Mouse (Mus musculus) B cell, adult 2 months (primary cell): ENCODE measurements around the gene Fam214b.
A peak's percentile ranks its signal among the peaks of the same experiment; 100 is the strongest.

Source experiments
- DNase-seq, 2 experiments: peaks; one replicate each; pipeline ENCODE4 v3.0.0; 2022

Gene Fam214b

GRCm38 (mm10) chr4:43038567-43039495 lies 7.2 kb downstream of the Fam214b start:
- no peak for DNase-seq

- no peak for DNase-seq
These were observed 8.0 kb downstream of the Fam214b start for GRCm38 (mm10) chr4:43037860-43038566.

DNA sequence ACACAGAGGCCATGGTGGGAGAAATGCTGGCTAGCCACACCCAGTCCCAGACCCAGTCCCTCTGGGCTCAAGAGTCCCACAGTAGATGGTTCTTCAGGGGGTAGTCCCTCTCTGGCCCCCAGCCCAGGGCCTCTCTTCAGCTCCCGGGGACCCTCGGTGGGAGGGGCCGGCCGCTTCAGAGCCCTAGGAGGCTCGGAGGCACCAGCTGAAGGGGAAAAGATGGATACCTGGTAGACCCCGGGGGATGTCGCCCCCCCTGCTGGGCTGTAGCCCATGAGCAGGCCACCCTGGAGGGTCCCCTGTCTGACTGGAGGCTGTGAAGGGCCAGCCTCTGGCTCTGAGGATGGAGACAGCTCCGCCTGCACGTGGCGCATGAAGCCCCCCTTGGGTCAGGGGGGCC lies 9.7 kb downstream of the Fam214b start:
- no peak for DNase-seq

GRCm38 (mm10) chr4:43035851-43036250 lies 10.2 kb downstream of the Fam214b start:
- no peak for DNase-seq

- no peak for DNase-seq
These were observed 12.5 kb downstream of the Fam214b start for GRCm38 (mm10) chr4:43033481-43033880.

GRCm38 (mm10) chr4:43032501-43032900 lies 13.5 kb downstream of the Fam214b start:
- no peak for DNase-seq

DNA sequence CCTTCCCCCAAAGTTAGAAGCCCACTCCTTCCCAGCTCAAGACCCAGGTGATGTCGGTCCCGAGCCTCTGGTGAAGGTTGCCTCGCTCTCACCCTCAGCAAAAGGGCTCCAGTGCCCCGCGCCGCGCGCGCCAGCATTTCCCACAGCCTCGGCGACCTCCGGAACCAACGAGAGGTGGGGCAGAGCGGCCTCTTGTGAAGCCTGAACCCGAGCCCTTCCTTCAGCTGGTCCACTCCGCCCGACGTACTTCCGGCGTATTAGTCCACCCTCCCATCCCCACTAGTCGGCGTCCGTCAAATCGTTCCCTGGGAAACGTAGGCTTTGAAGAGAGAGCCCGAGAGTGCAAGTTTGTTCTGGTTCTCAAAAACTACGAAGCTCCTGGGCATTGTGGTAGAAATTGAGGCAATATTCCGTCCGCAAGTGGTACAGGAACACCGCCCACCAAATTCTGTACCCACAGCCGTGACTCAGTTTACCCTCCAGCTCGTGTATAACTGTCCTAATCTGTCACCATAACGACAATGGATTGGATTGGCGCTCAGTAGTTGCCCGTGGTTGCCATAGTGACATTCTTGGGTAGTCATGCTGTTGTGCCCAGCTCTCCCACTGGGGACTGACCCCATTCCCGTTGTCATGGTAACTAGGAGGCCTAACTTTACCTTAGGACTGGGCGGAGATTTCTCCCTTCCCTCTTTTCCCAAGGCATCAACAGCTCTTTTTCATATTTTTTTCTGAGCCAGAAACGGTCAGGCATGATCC lies 14.6 kb downstream of the Fam214b start, which contains the start of gene Stoml2:
Stoml2 (minus strand) TSS at position 474 of the 759 bp plus-strand sequence.
- peak; percentile 85 for DNase-seq

GRCm38 (mm10) chr4:43030780-43031230 lies 15.2 kb downstream of the Fam214b start:
- no peak for DNase-seq

DNA sequence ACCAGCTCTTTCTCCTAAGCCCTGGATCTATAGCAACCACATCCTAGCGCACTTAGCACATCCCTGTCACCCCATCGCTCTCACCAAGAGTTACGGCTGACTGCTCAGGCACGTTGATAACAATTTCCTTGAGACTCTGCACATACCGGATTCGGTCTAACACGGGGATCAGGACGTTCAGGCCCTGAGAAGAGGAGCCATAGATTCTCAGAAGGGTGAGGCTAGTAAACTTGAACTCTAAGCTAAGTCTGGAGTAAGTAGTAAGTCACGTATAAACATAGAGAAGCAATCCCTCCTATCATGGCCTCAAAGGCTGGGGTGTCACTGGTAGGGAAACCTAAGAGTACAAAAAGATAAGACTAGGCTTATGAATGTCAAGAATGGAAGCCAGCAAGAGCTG lies 15.7 kb downstream of the Fam214b start:
- no peak for DNase-seq

DNA sequence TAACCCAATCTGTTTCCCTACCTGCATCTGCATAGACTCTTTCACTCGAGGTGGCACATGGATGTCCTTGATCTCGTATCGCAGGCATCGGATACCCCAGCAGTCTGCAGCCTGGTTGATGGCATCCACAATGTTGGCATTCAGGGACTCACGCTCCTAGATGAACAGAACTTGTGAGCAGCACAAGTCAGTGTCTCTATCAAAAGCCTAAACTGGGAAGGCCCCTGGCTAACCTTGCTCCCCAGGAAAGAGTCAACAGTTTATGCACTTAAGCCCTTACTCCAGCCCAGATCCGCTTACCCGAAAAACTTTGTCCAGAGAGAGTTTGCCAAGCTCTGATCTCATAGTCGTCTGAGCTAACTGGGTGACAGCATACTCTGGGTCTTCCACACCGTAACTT lies 16.3 kb downstream of the Fam214b start:
- DNase-seq = no peak

GRCm38 (mm10) chr4:43029121-43029520 lies 16.9 kb downstream of the Fam214b start:
- no peak for DNase-seq

- DNase-seq = peak; percentile 92 to 93
These were observed 20.7 kb downstream of the Fam214b start, which contains the start of gene Pigo for GRCm38 (mm10) chr4:43025084-43025960. TSS of gene Pigo (minus strand) at chr4:43025819.

- no peak for DNase-seq
These were observed 21.3 kb downstream of the Fam214b start for GRCm38 (mm10) chr4:43024673-43025072.

GRCm38 (mm10) chr4:43021341-43021740 lies 24.7 kb downstream of the Fam214b start:
- DNase-seq = no peak

DNA sequence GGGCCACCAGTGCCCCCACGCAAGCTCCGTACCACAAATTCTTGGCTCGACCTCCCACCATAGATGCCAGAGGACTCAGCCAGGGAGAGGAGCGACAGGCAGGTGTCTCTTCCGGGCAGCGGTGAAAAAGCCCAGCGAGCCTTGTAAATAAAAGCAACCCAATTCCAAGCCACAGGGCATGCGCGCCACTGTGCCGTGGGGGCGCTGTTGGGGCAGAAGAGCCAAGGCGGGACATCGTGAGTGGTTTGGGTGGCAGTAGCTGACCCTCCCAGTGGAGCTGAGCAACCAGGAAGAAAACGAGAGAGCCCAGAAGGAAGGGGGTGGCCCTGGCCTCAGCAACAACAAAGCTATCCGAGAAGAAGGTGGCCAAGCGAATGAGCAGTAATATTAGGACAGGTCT lies 25.1 kb downstream of the Fam214b start:
- no peak for DNase-seq

DNA sequence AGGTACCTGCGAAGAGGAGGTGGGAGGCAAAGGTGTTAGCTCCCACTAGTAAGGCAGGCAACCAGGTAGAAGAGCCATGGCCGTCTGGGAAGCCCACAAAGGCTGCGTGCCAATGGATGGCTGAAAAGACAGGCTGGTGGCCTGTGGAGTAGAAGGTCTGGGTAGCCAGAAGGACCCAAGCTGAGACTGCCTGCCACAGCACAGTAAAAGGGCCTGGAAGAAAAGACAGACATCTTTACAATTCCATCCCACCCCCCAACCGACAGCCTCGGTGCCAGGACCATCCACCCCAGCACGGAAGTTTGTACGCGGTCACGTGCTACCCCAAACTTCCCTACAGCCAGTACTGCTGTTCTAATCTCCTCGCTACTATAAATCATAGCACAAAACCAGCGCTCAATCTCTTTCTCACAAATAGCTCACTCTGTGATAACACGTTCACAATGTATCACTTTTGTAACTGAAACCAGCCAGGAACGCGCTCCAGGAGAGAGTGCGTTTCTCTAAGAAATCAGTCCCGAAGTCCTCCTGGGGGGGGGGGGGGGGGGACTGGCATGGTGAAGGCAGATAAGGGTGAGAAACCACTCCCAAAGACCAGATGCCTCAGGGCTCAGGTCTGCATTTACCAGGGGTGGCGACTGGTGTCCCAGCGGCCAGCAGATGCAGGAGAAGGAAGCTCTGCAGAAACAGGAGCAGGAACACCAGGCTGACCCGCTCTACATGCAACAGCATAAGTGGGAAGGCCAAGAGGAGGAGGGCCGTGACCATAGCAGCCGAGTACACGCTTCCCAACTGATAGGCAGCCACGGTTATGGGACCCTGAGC lies 26.2 kb downstream of the Fam214b start:
- DNase-seq = no peak

DNA sequence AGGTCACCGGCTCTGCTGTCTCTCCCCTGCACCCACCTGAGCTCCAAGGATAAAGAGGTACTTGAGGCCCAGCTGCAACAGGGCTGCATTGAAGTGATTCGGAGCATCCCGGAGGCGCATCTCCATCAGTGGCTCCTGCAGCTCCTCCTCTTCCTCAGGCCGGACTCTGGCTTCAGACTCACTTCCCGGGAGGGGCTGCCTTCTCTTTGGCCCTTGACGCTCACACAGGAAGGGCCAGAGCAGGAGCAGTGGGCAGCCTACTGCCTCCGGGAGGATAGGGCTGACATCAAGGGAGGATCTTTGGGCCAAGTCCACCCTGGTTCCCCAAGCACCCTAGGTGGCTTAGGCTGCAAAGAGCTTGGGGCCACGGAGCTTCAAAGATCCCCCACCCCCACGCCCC lies 26.8 kb downstream of the Fam214b start:
- DNase-seq = no peak

DNA sequence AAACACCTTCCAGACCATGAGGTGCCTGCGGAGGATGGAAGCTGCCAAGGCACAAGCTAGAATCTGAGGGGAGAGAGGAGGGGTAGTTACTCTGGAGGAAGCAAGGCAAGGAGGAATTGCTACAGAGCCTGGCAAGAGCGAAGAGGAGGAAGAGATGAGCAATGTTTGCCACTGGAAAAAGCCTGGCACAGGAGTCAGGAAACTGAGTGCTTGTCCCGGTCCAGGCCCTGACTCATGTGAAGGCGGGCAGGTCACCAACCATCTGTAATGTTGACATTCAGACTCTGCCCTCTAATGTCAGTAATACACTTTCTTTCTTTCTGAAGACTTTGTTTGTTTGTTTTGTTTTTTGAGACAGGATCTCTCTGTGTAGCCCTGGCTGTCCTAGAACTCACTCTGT lies 27.9 kb downstream of the Fam214b start:
- DNase-seq = no peak

- no peak for DNase-seq
These were observed 33.9 kb downstream of the Fam214b start for GRCm38 (mm10) chr4:43012091-43012490.

GRCm38 (mm10) chr4:43010161-43011038 lies 35.6 kb downstream of the Fam214b start, which contains the start of gene Fancg:
TSS of gene Fancg (minus strand) at chr4:43010506.
- DNase-seq = peak; percentile 75 to 79
